Mouse (Mus musculus) kidney, adult 9 months (tissue): ENCODE measurements around the gene Pate4.
A peak's percentile ranks its signal among the peaks of the same experiment; 100 is the strongest.
"Not testable (repeated sequence)": the region's sequence is repeated elsewhere in the genome, so short reads cannot be mapped to it uniquely, and the experiment has no call there.

Experiments
- DNase-seq: peaks from one replicate; pipeline ENCODE4 v3.0.0; 2022

Gene Pate4

GRCm38 (mm10) chr9:35611841-35612240 is at the start of gene Pate4:
Gene Pate4, minus strand, starts transcription at chr9:35611941.
- DNase-seq = no peak

GRCm38 (mm10) chr9:35648102-35648501 is 36.4 kb upstream of the Pate4 start, which contains the start of gene Pate3:
Gene Pate3, minus strand, starts transcription at chr9:35648202.
- no peak for DNase-seq

- no peak for DNase-seq
Observed at GRCm38 (mm10) chr9:35632981-35633380, 21.2 kb upstream of the Pate4 start.

- not testable (repeated sequence) for DNase-seq
Observed at GRCm38 (mm10) chr9:35616784-35617183, 5.0 kb upstream of the Pate4 start.

- no peak for DNase-seq
Observed at GRCm38 (mm10) chr9:35614005-35614404, 2.3 kb upstream of the Pate4 start.

GRCm38 (mm10) chr9:35607647-35608405 is 3.9 kb downstream of the Pate4 start:
- no peak for DNase-seq

- peak; percentile 62 for DNase-seq
Observed at GRCm38 (mm10) chr9:35592903-35593302, 18.8 kb downstream of the Pate4 start.

GRCm38 (mm10) chr9:35587674-35588073 is 24.1 kb downstream of the Pate4 start:
- DNase-seq = no peak

GRCm38 (mm10) chr9:35574416-35574815 is 37.3 kb downstream of the Pate4 start:
- no peak for DNase-seq

GRCm38 (mm10) chr9:35570663-35571062 is 41.1 kb downstream of the Pate4 start:
- DNase-seq = no peak

- DNase-seq = peak; percentile 96
Observed at GRCm38 (mm10) chr9:35569571-35570534, 41.9 kb downstream of the Pate4 start, which contains the start of the genes Pate2 and Hyls1. Gene Pate2, plus strand, starts transcription at chr9:35570284. Gene Hyls1, minus strand, starts transcription at chr9:35570398.

GRCm38 (mm10) chr9:35567995-35568394 is 43.7 kb downstream of the Pate4 start:
- no peak for DNase-seq

GRCm38 (mm10) chr9:35564536-35565240 is 47.1 kb downstream of the Pate4 start:
- no peak for DNase-seq

GRCm38 (mm10) chr9:35561583-35561982 is 50.2 kb downstream of the Pate4 start:
- no peak for DNase-seq

- DNase-seq = no peak
Observed at GRCm38 (mm10) chr9:35561076-35561475, 50.7 kb downstream of the Pate4 start.

GRCm38 (mm10) chr9:35559009-35559890 is 52.5 kb downstream of the Pate4 start:
- DNase-seq = peak; percentile 80

GRCm38 (mm10) chr9:35558257-35559008 is 53.3 kb downstream of the Pate4 start, which contains the start of the genes Ddx25 and Pus3:
Gene Ddx25, minus strand, starts transcription at chr9:35558528.
Gene Pus3, plus strand, starts transcription at chr9:35558595.
- no peak for DNase-seq
